Mouse (Mus musculus) adrenal gland, adult 2 months (tissue): ENCODE data around the gene Zcchc7. TPM values are rescaled to one million over a fixed set of nuclear protein-coding genes. Genes with fewer than 3 reads are reported as not detected.

Source experiments
- DNase-seq: peaks from one replicate; pipeline ENCODE4 v3.0.0; 2021
- long read RNA-seq: library from polyadenylated mRNA; stranded (forward); transcript quantifications from one replicate; pipeline ENCODE4 v2.0.0, GENCODE M21; 2021
- polyA plus RNA-seq: library from polyadenylated mRNA; depleted of rRNA; stranded (reverse); fragments of >200 nt; gene quantifications from 2 replicates; pipeline ENCODE4 v1.2.3, GENCODE M21; 2012; rRNA removed
- total RNA-seq, 2 experiments: library from RNA; stranded (reverse); gene quantifications; 2 replicates each; pipeline ENCODE4 v1.2.3; 2021

The Zcchc7 gene
- 10 to 100 TPM; 36.4 to 50.0 TPM for total RNA-seq
- 5.0 and 5.4 TPM in 2 replicates for polyA plus RNA-seq
- long read RNA-seq, partial matches to known transcripts, result 1 of 4 reads
- long read RNA-seq, other reads (novel, unspliced or antisense), result 2 of 4 reads

DNA sequence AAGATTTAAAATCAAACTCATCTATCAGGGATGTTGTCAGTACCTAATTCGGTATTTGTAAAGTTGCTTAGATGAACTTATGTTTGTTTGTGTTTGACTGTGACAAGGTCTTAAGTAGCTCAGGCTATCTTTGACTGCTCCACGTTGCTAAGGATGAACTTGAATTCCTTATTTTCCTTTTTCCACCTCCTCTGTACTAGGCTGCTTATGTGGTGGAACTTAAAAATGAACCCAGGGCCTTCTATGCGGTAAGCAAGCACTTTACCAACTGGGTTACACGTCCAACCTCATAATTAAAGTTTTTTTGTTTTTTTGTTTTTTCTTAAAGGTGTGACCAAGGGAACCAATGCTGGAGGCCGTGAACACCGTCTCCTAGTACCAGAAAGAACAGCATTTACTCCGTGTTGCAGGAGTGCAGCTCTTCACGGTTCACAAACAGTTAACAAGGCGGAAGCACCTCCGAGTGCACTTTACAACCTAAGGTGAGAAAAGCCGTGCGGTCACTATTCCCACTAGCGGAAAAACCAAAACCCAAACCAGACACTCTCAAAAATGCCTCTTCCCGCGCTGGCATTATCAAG lies at the start of gene Zcchc7:
Zcchc7 (plus strand) TSS at position 325 of the 581 bp plus-strand sequence.
- DNase-seq, result no peak

DNA sequence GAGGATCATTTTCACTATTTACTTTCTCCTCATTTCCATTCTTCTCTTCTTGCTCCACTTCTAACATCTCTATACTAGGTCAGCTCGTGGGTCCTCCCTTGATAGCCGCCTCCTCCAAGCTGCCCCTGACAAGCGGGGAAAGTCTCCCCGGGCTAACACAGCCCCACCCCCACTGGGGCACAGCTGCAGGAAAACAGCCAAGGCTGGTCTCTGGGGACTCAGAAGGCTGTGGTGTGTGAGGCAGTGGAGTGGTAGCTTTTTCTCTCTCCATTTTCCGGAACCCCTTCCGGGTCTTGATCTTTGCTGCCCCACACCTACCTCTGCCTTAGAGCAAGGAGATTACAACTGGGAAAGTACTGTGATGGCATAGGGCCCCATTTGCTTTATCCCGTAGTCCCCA lies 49.7 kb upstream of the Zcchc7 start:
- DNase-seq, result no peak

DNA sequence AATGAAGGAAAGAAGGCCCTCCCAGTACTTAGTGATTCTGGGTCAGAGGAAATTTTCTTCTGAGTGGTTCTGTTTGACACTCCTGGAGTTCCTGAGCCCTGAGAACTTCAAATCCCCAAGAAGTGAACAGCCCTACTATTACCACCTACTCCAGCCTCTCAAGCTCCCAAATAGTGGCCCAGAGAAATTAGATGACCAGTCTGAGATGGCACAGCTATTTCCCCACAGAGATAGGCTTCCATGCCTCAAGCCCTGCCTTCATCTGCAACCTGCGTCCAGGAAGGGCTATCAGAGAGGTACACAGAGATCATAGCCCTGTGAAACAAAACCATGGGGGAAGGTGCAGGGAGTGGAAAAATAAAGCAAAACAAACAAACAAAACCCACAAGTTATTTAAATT lies 48.8 kb upstream of the Zcchc7 start:
- DNase-seq, result no peak

DNA sequence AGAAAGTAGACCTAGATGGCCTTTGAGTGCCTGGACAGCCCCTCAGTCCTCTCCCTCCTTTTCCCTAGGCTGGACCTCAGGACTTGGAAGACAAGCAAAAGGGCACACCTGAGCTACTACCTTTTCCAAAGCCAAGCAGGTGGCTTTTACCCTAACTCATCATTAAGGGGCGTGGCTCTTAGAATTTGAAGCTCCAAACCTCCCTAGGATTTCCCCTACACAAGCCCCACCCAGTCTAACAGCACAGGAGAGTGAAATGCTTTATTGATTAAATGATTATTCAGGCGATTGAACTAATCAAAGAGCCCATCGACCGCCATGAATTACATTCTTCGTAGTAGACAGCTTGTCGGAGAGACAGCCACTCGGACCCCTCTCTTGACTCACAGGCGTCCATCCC lies 47.4 kb upstream of the Zcchc7 start:
- DNase-seq, result no peak

DNA sequence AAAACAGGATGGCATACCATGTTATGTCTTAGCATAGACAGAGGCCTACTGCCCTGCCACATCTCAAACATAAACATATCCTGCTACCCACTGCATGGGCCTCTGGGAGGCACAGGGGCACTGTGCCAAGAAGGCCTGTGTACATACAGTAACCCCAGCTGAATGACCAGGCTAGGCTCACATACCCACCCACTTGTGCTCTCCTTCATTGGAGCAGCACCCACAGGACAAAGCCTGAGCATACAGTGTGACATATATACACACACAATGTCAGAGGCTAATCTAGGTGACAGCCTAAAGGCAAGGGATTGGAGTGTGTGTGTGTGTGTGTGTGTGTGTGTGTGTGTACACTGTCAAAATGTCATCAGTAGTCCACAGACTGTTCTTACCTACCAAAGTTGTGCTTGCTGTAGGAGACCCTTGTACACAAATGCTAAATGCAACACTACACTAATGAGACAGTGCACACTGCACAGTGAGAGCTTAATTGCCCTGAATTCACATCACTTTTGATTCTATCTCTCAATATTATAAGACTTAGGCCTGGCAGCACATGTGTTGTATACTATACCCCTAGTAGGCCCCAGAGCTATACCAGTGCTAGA lies 46.5 kb upstream of the Zcchc7 start:
- DNase-seq, result no peak

GRCm38 (mm10) chr4:44709740-44710700 lies 45.7 kb upstream of the Zcchc7 start, which contains the start of gene Pax5:
Gene Pax5, minus strand, starts transcription at chr4:44710487.
- no peak for DNase-seq

DNA sequence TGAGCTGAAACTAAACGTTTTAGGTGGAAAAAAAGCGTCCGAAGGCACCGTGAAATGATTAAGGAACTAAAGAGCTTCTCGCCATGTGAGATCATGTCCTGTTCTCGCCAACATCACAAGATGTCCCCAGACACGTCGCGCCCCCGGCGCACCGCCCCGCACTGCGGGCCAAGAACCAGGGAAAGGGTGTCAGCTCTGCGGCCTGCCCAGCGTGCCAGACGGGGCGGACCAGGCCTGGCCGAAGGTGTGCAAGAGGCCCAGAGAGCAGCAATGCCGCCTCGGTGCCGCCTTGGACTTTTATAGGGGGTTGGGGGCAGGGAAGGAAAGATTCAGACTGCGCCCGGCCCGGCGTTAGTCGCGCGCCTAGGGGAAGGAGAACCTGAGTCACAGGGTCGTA lies 45.0 kb upstream of the Zcchc7 start:
- DNase-seq, result peak; percentile 8

DNA sequence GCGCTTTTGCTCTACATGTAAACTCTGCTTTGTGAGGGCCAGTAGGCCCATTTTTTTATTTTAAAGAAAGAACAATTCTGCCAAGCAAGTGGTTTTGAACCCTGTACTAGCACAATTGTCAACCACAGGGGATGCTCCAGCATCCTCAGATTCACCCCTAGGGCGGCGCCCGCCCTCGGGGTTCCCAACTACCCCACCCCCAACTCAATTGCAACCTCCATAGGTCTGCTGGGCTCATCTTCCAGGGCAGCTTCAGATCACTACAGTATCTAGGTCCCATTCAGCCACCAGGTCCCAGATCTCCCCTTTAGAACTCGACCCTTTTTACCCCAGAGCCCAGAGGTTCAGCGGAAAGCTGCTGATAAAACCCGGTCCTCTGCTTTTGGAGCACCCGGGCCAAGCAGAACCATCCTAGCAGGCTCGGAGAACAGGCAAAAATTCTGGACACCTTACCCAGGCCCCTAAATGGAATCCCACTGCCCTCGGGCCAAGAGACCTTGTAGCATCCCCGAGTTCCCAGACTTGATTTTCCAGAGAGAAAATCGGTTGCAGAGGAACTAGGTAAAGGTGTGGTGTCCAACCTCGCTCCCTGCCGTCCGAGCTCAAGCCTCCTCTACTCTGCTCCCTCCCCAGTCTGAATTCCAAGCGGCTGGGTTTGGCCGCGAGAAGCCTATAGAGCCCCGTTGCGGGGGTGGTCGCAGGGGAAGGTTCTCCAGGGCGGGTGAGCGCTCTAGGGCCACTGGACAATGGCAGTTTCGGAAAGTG lies 44.4 kb upstream of the Zcchc7 start:
- no peak for DNase-seq

- DNase-seq, result no peak
Measured at GRCm38 (mm10) chr4:44712051-44712700, 43.5 kb upstream of the Zcchc7 start.

DNA sequence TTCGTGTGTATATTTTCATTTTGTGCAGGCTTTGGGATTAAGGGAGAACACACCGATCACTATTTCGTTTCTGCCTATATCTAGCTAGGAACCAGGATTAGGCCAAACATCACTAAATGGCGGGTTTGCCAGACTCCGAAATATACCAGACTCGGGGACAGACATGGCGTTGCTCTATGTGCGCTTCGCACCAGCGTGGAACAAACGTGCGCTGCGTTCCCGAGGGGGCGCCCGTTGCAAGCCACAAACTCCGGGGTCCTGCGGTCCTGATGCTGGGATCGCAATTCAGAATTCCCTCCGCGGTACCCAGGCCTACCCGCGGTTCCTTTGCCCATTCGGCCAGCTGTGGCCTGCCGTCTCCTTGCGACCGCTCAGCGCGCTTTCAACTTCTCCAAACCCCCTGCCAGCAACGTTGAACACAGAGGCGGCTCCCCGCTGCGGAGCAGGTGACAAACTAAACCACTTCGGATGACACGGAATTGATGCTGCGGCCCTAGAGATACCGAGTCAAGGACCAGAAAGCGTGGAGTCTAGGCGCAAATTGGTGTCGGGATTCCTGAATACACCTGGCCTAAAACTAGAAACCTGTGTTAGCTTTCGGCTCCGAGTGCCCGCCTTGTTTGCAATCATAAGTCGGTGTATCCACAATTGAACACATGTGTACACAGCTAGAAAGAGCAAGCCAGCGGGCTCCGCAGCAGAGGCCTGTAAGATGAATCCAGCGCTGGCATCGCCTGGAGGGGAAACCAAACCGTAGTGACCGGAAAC lies 42.7 kb upstream of the Zcchc7 start:
- DNase-seq, result peak; percentile 19

DNA sequence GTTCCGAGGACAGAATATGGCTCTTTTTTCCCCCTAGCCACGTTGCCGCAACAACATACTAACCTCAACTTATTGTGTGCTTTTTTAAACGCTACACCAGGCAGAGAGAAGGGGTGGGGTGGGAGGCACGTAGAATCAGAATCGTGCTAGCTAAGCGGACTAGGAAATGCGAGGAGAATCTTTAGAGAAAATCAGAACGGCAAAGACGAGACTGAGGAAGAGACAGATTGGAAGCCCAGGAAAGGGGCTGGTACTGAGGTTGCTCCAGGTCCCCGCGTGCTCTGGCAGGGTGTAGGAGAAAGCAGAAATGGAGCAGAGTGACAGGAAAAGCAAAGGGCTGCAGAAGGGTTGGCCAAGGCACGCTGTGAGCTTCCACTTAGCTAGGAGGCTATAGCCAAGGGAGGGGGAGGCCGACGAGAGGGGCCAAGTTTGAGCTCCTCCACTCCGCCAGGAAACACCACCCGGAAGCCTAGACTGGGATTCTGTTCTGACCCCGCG lies 42.1 kb upstream of the Zcchc7 start:
- DNase-seq, result no peak

DNA sequence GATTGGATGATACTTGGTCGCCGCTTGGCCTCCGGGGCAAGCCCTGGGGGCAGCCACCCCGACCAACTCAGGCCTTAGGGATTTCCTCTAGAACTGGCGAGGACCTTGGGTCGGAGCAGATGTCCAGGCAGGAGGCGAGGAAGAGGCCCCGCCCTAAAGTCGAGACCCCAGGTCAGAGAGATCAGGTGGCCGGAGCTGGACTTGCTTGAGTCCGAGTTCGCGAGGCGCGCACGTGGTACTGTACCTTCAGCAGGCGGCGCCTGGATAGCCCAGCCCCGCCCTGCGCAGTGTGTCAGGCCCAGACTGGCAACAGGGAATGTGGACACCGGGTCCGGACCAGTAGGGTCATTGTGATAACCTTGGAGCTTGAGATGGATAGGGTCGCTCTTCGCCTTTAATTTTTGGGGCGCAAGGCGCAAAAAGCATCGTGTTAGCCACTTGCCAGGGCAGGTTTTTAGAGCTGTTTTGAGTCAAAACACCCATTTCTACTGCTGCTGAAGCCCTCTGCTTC lies 41.5 kb upstream of the Zcchc7 start:
- DNase-seq, result no peak

DNA sequence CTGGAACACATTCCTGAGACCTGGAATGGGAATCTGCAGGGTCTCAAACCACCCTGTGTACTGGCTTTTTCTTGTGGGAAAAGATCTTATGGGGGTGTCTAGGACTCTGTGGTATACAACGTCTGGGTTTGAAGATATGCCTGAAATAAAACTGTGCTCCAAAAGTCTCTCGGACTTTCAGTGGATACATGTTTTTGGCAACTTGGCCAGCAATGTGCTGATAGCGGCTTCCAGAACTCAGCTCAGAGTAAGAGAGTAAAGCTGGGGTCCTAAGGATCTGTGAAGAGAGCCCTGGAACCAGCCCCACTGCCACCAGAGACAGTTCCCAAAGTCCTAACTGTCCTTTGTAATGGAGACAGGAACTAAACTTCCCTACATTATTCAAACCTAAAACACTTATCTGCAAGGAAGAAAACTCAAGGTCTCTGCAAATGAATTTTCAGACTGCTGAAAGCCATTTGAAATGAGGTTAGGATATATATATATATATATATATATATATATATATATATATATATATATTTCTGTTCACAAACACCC lies 40.0 kb upstream of the Zcchc7 start:
- DNase-seq, result no peak

- DNase-seq, result no peak
Measured at GRCm38 (mm10) chr4:44716391-44716790, 39.3 kb upstream of the Zcchc7 start.

DNA sequence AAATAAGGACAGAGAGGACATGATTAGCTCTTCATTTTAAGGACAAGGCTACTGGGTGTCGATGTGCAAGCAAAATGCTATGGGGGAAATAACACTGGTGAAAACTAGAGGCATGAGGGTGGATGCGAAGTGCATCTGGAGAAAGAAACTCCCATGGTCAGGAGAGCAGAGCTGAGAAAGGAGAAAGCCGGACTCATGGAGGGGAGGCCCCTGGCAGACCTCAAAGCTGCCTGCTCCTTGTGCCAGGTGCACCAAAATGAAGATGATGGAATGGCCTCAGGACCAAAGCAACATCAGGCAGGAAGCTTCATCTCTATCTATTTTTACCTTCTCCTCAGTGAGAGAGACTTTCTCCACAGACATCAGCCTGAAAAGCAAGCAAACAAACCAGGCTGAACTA lies 38.0 kb upstream of the Zcchc7 start:
- DNase-seq, result no peak

GRCm38 (mm10) chr4:44720046-44720445 lies 35.6 kb upstream of the Zcchc7 start:
- DNase-seq, result no peak

- DNase-seq, result no peak
Measured at GRCm38 (mm10) chr4:44721237-44721636, 34.4 kb upstream of the Zcchc7 start.

DNA sequence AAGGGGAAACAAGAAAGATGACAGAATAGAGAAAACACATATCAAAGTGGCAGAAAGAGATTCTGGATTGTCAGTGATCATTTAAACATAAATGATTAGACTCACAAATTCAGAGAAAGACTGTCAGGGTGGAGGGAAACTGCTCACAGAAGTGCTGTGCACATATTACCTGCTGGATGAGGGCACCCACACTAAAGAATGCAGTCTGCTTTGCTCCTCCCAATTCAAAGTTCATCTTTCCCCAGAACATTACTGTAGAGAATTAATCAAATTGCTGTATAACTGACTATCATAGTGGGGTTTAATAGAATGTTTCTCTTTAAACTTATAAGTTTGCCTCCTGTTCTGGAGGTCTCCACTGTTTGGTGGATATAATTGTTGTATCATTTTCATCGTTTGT lies 15.2 kb upstream of the Zcchc7 start:
- no peak for DNase-seq

GRCm38 (mm10) chr4:44756134-44756951 lies 666 bp downstream of the Zcchc7 start:
- DNase-seq, result peak; percentile 96
